Mouse (Mus musculus) naive thymus-derived CD4-positive, alpha-beta T cell, adult 2 months (primary cell): ENCODE measurements around the gene Abcd3.
"Not testable (repeated sequence)": the region's sequence is repeated elsewhere in the genome, so short reads cannot be mapped to it uniquely, and the experiment has no call there.

Experiments
- DNase-seq: peaks from one replicate; pipeline ENCODE4 v3.0.0-alpha.2; 2011; ENCODE audit warnings: low read depth

Gene Abcd3

DNA sequence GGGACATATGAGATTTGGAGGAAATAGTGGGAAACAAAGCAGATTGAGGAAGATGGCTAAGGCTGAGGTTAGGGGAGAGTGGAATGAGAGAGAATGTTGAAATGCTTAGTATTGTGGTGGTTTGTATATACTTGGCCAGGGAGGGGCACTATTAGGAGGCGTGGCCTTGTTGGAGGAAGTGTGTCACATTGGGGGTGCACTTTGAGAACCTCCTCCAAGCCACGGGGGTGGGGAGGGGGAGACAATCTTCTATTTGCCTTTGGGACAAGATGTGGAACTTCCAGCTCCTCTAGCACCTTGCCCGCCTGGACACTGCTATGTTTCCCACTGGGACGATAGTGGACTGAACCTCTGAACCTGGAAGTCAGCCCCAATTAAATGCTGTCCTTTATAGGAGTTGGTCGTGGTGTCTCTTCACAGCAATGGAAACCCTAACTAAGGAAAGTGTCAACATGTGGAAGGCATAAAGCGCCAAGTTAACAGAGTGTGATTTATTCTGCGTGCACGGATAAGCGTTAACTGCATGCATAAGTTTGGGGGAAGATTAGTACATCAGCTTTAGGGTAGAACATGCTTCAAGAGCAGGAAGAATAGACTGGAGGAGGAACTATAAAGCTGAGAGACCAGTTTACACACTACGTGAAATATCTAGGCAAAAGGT lies 3.8 kb upstream of the Abcd3 start:
- DNase-seq: no peak

DNA sequence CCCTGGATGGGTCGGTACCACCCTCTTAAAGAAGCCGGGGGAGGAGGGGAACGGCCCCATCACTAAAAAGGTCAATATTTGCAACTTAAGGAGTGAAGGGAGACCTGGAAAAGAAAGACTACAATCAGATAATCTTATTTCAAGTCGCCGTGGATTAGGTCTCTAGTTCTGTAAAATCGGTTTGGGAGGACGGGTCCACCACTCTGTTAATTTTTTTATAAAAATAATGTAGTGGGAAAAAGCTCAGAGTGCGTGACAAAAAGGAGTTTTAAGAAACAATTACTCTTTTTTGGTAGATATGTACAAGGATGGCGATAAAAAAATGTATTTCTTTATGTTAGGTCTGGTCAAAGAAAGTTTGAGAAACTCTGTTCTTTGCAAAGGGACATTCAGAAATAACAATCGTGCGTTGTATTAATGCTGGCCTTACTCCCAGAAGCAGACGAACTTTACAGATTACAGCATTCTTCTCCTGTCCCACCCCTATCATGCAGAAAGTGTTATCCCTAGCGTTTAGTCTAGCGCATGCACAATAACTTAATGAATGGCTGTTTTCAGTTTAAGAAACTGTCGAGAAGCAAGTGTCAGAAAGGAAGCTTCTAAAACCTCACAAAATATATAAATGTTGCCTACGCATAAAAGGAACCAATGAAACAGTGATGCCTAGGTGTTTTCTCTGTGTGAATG lies 590 bp upstream of the Abcd3 start:
- peak; percentile 16 for DNase-seq

DNA sequence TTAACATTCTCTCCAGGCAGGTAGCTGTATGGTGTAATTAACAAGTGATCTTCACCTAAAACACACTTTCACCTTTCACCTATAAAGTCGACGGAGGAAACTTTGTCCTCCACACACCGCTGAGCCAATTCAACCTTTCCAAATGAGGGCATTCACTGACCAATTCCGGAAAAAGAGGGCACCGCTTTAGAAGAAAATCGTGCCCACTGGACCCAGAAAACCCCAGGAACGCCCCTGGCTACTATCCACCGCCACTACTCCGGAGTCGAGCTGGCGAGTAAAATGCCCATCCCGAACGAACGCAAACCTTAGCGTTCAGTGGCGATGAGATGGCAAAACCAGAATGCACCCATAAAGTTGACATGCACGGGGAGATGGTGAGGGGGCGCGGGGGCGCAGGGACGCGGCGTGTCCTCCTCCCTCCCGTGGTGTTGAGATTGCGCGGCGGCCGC lies 663 bp downstream of the Abcd3 start:
- DNase-seq: no peak

DNA sequence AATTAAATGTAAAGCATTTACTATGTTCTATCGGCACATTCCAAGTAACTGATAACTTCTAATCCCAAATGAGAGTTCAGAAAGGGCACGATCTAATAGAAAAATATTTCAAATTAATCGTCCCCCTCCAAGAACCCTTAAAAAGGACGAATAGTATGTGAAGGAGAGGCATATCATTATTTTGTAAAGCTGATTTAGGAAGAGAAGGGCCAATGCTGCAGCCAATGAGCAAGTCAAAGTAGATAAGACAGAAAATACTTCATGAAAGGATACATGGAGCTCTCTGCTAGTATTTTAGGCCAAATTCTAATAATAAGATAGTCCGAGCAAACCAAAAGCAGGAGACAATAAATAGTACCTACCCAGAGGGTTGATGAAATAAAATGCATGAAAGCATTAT lies 1.3 kb downstream of the Abcd3 start:
- DNase-seq: peak; percentile 3

DNA sequence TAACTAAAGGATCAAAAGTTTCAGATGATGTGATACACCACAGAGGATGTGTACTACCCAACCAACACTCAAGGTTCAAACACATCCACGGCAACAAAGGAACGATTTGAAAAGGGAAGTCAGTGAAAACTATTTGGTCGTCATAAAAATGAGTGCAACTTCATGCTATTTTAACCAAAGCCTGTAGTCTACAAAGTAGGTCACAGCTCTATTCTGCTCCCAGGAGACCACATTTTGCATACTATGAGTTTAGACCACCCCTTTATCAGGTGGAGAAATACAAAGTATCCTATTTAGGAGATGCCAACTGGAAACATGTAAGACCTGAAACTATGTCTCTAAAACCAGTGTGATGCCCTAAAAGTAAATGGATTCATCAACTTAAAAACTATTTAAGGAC lies 6.9 kb downstream of the Abcd3 start:
- peak; percentile 37 for DNase-seq

DNA sequence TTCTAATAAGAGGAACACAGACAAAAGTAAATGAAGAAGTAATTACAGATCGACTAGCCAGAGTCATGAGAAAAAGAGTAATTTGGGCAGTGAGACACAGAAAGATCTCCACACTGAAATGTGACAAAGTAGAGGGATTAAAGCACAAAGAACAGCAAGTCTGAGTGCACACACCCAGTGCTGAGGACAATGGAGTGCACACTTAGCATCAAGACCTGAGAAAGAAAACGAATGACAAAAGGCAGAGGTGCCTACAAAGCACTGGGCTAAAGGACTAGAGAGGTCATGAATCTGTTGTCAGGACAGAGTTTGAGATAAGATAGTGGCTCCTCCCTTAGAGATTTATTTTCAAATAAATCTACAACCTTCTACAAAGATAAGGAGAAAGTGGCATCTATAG lies 20.9 kb downstream of the Abcd3 start:
- no peak for DNase-seq

DNA sequence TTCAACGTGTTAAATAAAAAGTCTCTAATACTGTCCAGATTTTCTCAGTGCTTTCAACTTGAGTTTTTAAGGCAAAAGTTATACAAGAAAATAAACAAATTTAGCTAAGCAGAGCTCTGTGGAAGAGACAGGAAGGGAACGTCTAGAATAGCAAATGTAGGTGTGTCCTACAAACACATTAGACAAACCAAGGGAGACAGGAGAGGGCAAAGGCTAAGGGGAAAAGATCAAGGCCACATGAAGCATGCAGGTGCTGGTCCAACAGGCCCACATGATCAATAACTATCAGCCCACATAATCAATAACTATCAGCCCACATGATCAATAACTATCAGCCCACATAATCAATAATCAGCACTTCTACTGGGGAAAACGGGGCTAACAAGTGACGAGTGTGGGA lies 22.9 kb downstream of the Abcd3 start:
- DNase-seq: no peak

DNA sequence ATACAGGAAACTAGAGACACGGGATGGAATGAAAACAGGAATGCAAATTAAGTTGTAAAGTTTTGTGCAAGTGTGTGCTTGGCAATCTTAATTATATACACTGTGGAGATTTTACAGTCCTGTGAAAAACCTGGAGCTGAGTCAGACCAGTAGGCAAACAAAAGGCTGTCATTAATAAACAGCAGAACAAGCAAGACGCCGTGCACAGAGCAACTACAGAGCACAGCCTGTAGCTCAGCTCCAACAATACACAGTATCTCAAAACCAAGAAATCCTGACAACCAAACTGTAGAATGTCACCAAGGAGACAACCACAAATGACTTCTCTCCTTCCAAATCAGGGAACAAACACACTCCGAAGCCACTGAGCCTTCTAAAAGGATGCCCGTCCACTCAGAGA lies 24.7 kb downstream of the Abcd3 start:
- DNase-seq: no peak

DNA sequence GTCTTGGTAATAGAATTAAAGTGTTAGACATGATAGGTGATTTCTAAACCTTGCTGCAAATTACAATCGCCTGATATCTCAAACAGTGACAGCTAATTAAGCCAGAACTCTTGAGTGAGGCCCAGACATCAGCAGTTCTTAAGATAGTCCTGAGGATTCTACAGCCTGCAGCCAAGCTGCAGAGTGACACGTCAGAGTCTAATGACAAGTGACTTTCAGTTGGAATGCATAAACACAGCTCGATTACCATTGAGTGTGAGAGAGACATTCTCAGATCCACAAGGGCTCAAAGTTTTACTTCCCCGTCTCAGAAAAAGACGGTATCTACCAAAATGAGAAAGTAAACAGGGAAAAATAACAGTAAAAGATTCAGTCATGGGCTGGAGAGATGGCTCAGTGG lies 25.3 kb downstream of the Abcd3 start:
- DNase-seq: no peak

DNA sequence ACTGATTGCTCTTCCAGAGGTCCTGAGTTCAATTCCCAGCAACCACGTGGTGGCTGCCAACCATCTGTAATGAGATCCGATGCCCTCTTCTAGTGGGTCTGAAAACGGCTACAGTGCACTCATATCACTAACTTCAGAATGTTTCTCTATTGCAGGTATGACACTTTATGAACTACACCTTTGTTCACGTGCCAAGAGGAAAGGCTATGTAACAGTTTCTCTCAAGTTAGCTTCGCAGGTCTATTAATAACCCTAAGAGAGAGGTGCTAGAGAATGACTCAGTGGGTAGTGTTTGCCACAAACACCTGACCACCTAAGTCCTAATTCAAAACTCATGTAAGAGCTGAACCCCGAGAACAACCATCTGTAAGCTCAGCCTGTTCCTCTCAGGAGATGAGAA lies 32.1 kb downstream of the Abcd3 start:
- no peak for DNase-seq

DNA sequence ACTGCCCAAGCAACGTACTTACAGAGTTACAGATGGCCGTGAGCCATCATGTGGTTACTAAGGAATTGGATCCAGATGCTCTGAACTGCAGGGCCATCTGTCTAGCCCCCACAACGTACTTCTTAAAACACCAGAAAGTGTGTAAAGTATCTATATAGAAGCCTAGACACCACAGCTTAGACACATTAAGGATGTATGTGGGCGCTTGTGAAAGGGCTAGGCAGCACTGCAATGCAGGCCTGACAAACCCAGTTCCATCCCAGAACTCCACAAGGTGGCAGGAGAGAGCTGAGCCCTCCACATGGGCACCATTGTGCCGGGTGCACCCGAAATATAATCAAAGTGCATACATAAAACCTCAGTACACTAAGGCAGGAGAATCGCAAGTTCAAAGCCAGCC lies 37.2 kb downstream of the Abcd3 start:
- DNase-seq: peak; percentile 44

DNA sequence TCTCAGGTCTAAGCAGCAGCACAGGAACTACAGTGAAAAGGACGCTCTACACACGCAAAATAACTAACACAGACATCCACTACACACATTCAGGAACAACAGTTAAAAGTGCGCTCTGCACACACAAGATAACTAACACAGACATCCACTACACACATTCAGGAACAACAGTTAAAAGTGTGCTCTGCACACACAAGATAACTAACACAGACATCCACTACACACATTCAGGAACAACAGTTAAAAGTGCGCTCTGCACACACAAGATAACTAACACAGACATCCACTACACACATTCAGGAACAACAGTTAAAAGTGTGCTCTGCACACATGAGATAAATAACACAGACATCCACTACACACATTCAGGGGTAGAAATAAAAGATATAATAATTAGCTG lies 41.8 kb downstream of the Abcd3 start:
- not testable (repeated sequence) for DNase-seq

DNA sequence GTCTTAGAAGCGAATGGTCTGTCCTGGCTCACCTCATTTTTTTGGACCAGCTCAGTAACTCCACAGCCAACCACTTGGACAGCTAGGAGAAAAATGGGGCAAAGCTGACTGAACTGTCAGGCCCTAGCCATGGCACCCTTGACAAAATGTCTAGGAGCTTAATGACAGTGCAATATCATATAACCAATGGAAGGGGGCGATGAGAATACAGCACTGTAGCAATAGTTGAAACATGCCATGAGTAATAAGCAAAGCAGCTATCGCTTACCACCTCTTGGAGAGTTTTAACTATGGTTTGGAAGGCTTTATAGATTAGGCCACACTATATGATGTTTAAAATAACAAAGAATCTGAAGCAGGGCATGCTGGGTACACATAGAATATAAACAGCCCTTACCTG lies 46.3 kb downstream of the Abcd3 start:
- DNase-seq: no peak

DNA sequence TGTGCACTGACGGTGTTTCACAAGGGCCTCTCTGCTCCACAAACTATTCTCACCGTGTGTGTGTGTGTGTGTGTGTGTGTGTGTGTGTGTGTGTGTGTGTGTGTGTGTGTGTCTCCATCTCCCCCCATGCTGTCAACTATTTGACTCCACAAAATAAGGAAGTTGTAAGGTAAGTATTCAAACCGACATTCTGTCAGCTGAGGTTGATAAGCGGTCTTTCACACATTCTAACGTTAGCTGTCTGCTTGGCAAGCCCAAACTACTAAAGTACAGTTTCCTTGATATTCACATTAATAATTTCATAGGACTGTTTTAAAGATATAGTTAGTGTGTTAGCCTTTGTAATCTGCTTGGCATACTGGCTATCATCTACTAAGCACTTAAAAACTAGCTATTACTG lies 48.3 kb downstream of the Abcd3 start:
- DNase-seq: no peak

DNA sequence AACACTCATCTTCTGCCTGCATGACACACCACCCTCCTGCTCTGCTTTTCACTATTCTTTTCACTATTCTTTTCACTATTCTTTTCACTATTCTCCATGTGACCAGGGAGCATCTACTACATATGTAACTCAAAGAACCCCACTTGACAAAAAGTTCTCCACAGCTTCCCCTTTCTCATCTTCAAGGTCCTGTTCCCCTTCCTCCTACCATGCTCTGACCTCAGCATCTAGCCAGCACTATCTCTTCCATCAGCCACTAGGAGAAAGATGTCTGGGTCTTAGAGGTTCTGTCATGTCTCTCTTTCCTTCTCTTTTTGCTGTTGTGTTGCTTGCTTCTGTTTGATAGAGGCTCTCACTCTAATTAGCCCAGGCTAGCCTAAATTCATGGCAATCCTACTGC lies 49.1 kb downstream of the Abcd3 start:
- DNase-seq: no peak

DNA sequence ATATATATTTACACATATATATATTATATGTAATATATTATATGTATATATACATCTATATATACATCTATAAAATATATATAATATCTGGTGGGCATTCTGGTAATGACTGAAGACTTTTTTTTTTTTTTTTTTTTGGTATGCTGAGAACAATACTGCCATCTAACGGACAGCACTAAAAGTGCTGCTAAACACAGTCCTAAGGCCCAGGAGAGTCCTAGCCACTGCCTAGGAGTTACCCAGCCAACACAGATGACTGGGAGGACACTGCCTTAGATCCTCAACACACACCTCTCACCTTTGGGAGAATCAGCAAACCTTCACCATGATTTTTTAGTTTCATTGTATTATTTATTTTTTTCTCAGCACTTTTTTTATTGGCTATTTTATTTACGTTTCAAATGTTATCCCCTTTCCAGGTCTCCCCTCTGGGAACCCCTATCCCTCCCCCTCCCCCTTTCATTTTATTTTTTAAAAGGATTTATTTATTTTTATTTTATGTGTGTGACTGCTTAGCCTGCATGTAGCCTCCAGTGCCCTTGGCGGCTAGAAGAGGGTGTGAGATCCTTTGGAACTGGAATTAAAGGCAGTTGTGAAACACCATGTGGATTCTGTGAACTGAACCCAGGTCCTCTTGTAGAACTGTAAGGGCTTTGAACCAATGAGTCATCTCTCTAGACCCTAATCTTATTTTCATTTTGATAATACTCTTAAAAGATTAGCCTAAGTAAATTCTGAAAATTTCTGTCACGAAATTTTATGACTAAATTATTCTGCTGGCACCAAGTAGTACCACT lies 52.8 kb downstream of the Abcd3 start:
- peak; percentile 46 for DNase-seq

DNA sequence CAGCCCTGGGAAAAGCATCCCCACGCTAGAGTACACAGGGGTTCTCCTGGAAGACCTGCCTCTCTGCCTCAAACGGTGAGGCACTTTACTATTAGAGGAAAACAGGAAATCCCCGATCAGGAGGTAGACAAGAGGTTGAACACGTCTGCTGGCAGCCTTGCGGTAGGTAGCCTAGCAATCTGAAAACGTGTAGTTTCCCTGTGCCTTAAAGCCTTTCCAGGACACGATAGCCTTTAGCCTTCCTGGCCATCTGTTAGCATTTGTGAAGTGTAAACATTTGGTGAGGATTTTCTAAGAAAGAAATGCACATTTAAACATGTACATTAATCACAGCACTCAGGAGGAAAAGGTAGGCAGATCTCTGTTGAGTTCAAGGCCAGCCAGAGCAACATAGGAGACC lies 56.7 kb downstream of the Abcd3 start:
- no peak for DNase-seq

DNA sequence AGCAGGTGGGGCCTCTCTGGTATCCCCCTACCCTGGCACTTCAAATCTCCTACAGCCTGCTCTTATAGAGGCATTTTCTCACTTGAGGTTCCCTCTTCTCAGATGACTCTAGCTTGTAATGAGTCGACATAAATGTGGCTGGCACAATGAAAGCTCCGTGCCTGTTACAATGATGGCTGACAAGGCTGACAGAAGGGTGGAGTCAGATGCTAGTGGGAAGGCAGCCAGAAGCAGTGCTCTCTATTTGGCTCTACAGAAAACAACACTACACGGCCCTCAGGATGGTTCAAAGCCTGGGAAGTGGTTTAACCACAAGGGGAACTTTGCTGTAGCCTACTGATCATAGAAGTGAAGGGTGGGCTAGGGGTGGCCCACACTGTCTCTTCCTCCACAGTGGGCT lies 60.0 kb downstream of the Abcd3 start:
- no peak for DNase-seq

DNA sequence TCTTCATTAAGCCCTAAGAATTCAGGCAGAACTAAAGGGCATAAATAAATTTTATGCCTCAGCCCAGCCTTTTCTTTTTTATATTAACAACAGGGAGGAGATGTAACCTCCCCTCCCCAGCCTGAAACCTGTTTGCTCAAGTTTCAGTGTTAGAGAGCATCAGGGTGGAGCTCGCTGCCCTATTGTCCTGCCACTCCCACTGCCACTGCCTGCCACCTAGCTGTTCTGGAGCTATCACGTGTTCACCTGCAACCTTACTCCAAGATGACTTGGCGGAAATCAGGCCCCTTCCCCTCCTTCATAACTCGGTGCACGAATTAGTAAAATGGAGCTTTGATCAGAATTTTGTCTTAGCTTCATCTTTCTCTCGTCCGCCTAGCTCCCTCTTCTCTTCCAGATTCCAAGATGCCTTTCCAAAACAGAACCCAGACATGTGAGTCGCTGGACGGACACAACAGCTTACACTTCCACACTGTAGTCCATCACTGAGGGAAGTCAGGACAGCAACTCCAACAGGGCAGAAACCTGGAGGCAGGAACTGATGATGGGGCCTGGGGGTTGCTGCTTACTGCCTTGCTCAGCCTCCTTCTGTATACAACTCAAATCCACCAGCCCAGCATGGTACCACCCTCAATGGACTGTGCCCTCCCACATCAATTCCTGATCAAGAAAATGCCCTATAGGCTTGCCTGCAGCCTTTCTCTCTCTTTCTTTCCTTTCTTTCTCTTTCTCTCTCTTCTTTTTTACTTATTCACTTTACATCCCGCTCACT lies 60.6 kb downstream of the Abcd3 start:
- not testable (repeated sequence) for DNase-seq

DNA sequence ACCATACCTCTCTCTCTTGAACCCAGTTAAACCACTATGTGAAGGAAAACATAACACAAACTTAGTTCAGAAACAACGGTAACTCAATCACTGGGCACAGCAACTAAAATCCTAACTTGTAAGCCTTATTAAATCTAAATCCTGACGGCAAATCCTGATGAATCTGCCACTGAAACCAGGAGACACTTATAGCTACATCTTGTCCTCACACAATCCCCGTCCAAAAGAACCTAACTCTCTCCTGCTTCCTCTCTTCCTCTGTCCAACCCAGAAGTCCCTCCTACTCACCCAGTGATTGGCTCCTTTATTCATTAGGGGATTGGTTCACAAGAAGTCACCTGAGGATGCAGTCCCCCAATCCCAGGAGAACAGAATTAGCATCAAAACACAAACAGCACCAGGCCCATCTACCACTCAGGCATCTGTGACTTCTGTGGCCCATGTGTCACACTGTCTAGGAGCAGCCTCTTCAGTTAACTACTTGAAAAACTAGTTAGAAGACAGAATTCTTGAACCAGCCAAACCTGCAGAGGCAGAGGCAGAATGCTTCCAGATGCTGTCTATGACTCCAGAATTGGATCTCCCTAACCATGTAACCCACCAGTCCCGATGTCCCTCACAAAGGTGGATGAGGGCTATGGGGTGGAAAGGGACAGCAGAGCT lies 73.8 kb downstream of the Abcd3 start:
- DNase-seq: not testable (repeated sequence)

DNA sequence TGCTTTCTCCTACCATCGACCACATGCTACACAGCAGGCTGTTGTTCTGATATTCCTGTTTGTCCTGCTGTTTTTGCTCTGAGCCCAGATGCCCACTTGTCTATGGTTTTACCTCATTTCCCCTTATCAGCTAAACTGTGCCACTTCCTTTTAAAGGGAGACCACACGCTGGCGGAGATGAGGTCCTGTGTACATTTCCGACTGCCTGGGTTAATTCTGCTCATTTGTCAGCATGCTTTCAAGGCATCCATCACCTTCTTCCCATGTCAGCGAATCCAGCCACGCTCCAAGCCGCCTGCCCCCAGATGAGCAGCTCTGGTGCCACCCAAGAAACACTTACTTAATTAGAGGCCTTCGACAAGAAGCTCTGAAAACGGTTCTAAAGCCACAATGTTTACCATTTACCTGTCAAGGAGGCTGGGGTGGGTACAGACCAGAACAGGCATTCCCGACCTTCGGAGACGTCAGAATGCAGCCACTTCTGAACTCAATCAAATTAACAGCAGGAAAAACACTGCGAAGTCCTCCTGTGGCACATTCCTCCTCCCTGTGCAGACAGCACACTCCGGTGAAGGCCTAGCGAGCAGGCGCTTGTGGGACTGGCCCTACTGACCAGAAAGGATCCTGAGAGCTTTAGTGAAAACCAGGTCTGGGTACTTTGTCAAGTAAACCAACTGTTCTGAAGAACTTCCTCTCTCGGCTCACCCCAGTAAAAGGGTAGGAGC lies 75.5 kb downstream of the Abcd3 start:
- no peak for DNase-seq
